Mouse (Mus musculus): Measurements from ENCODE around the gene Olfr1271. TPM values are rescaled to one million over a fixed set of nuclear protein-coding genes. Genes with fewer than 3 reads are reported as not detected.
"Not testable (repeated sequence)": the region's sequence is repeated elsewhere in the genome, so short reads cannot be mapped to it uniquely, and the experiment has no call there.

The Olfr1271 gene
- not detected in 2 replicates for polyA plus RNA-seq (2012; rRNA removed)

DNA sequence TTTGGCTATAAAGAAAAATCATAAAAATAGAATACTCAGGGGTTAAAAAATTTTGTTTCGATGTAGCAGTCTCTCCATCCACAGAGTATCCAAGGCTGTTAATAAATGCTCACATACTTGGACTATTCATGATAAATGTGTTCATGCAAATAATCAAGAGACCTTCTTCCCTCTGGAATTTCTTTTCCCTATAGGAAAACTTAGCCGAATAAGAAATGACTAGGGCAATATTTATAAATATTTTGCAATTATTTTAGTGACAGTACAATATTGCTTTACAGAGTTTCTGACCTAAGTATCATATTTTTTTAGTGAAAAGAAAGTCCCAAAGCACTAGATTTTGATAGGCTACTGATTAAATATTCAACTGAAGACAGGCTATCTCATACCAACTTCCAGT is at the start of gene Olfr1271:
TSS of gene Olfr1271 (minus strand) at position 101 of the 400 bp plus-strand sequence.
- DNase-seq (ENCODE audit: low read depth, low spot score): no peak
- WGBS: 85% methylated on average over 2 of the region's 2 CpGs

DNA sequence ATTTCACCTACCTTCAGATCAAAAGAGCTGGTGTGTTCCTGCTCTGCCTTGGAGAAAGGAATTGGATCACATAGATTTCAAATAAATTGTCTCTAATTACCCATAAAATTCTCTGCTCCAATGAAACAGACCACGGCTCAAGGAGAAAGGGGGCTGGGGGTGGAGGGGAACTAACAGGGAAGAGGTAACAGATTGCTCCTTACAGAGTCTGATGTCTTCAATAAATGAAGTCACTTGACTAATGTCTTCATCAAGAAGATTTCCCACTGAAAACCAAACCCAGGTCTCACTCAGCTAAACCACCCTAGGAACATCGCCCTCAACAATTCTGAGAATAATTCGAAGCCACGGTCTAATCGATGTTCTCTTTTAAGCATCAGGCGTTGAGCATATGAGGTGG is 21.9 kb upstream of the Olfr1271 start, which contains the start of gene Olfr1272:
TSS of gene Olfr1272 (minus strand) at position 101 of the 400 bp plus-strand sequence.
- 88% methylated on average over 6 of the region's 6 CpGs for WGBS
- DNase-seq (ENCODE audit: low read depth, low spot score): no peak

DNA sequence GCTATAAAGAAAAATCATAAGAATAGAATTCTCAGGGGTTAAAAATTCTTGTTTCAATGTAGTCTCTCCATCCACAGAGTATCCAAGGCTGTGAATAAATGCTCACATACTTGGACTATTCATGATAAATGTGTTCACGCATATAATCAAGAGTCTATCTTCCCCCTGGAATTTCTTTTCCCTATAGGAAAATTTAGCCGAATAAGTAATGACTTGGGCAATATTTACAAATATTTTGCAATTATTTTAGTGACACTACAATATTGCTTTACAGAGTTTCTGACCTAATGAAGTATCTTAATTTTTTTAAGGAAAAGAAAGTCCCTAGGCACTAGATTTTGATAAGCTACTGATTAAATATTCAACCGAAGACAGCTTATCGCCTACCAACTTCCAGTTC is 13.3 kb downstream of the Olfr1271 start, which contains the start of gene Olfr142:
TSS of gene Olfr142 (minus strand) at position 101 of the 400 bp plus-strand sequence.
- WGBS: 94% methylated on average over 4 of the region's 4 CpGs
- DNase-seq (ENCODE audit: low read depth, low spot score): no peak

DNA sequence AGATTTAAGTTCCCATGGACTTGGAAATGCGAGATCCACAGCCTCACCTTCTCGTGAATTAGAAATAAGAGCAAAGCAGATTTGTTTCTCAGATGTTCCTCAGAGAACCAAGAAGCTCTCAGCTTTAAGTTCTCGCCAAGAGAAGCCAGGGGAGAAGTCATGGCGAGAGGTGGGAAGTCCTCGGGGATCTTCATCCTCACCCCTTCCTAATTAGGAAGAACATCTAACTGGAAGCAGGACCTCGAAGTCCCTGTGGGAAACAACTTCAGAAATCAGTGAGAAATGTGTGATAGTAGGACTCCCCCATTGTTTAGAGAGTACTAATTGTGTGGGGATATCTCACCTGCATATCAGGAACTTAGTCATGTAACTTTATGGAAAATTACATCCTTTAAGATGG is 46.4 kb downstream of the Olfr1271 start, which contains the start of gene Olfr1506:
TSS of gene Olfr1506 (minus strand) at position 101 of the 400 bp plus-strand sequence.
- not testable (repeated sequence) for DNase-seq (ENCODE audit: low read depth, low spot score)
- WGBS: no CpG with 5 or more reads among the region's 6 CpGs

Other genes starting within 250 kb of the Olfr1271 start
- not detected in 2 replicates for gene Olfr1264, start 245.5 kb downstream of the Olfr1271 start, polyA plus RNA-seq (2012; rRNA removed)
- gene Olfr1265, start 235.7 kb downstream of the Olfr1271 start, polyA plus RNA-seq (2012; rRNA removed): not detected in 2 replicates
- gene Olfr140, start 207.4 kb downstream of the Olfr1271 start, polyA plus RNA-seq (2012; rRNA removed): not detected in 2 replicates
- gene Olfr1269, start 149.6 kb downstream of the Olfr1271 start, polyA plus RNA-seq (2012; rRNA removed): not detected in 2 replicates
- not detected in 2 replicates for gene Olfr32, start 128.7 kb downstream of the Olfr1271 start, polyA plus RNA-seq (2012; rRNA removed)
- gene Olfr1270, start 117.9 kb downstream of the Olfr1271 start, polyA plus RNA-seq (2012; rRNA removed): not detected in 2 replicates
- gene Olfr1506, start 46.5 kb downstream of the Olfr1271 start, polyA plus RNA-seq (2012; rRNA removed): not detected in 2 replicates
- gene Olfr142, start 13.4 kb downstream of the Olfr1271 start, polyA plus RNA-seq (2012; rRNA removed): not detected in 2 replicates
- not detected in 2 replicates for gene Olfr1272, start 21.8 kb upstream of the Olfr1271 start, polyA plus RNA-seq (2012; rRNA removed)
- gene Gm13769, start 51.2 kb upstream of the Olfr1271 start, polyA plus RNA-seq (2012; rRNA removed): not detected in 2 replicates
- not detected in 2 replicates for gene Olfr1274-ps, start 127.7 kb upstream of the Olfr1271 start, polyA plus RNA-seq (2012; rRNA removed)